Mouse (Mus musculus) limb, embryonic 14.5 days (tissue): ENCODE measurements around the gene Gnb1. TPM values are rescaled to one million over a fixed set of nuclear protein-coding genes. Genes with fewer than 3 reads are reported as not detected.

ENCODE experiments used
- ATAC-seq: fragments of 200-750 bp; cut with Nextera tagmentation; 2 replicates; pipeline ENCODE4 v1.8.0; 2017; ENCODE audit warnings: low read depth, moderate number of reproducible peaks, moderate TSS enrichment; ENCODE audit not compliant: low FRiP score
- DNase-seq: peaks from one replicate; pipeline ENCODE4 v3.0.0-alpha.2; 2015; ENCODE audit warnings: low spot score
- H3K27ac ChIP-seq: fragments of 300-500 bp; sonication (generic); replicated peaks from 2 replicates; pipeline ENCODE4 v1.5.1; 2014; ENCODE audit warnings: low read depth, mild to moderate bottlenecking, low read length, moderate library complexity, mixed read lengths
- H3K27me3 ChIP-seq: fragments of 300-500 bp; sonication (generic); 2 replicates; pipeline ENCODE4 v1.6.1; 2014; ENCODE audit warnings: low read length, mixed read lengths; ENCODE audit not compliant: control insufficient read depth, insufficient read depth
- H3K36me3 ChIP-seq: fragments of 300-500 bp; sonication (generic); 2 replicates; pipeline ENCODE4 v1.6.1; 2014; ENCODE audit warnings: mild to moderate bottlenecking, low read length, moderate library complexity, mixed read lengths; ENCODE audit not compliant: control insufficient read depth, insufficient read depth
- H3K4me1 ChIP-seq: fragments of 300-500 bp; sonication (generic); 2 replicates; pipeline ENCODE4 v1.6.1; 2014; ENCODE audit warnings: antibody characterized with exemption, low read length, mixed read lengths; ENCODE audit not compliant: control insufficient read depth, insufficient read depth
- H3K4me2 ChIP-seq: fragments of 300-500 bp; sonication (generic); replicated peaks from 2 replicates; pipeline ENCODE4 v1.6.1; 2014; ENCODE audit warnings: low read depth, mild to moderate bottlenecking, low read length, moderate library complexity; ENCODE audit not compliant: severe bottlenecking
- H3K4me3 ChIP-seq: fragments of 300-500 bp; sonication (generic); replicated peaks from 2 replicates; pipeline ENCODE4 v1.5.1; 2014; ENCODE audit warnings: low read length
- H3K9ac ChIP-seq: fragments of 300-500 bp; sonication (generic); 2 replicates; pipeline ENCODE4 v1.6.1; 2014; ENCODE audit warnings: mild to moderate bottlenecking, low read depth, low read length, moderate library complexity; ENCODE audit not compliant: severe bottlenecking
- H3K9me3 ChIP-seq: fragments of 300-500 bp; sonication (generic); 2 replicates; pipeline ENCODE4 v1.6.1; 2016; ENCODE audit warnings: low read length; ENCODE audit not compliant: control insufficient read depth
- POLR2A ChIP-seq: fragments of 200-500 bp; IDR thresholded peaks from 2 replicates; pipeline ENCODE4 v1.8.0; 2012; ENCODE audit warnings: inconsistent platforms, mild to moderate bottlenecking, moderate library complexity, borderline replicate concordance; ENCODE audit not compliant: insufficient read depth, insufficient read length; ENCODE audit errors: extremely low read depth
- WGBS: fragments of 180-500 bp; shearing (Covaris S2); extraction: QIAGEN DNeasy Blood & Tissue Kit; methylation state at CpG from one replicate; pipeline ENCODE4 v1.1.7; 2014; 5-methylcytosine and 5-hydroxymethylcytosine counted together
- polyA plus RNA-seq, 2 experiments: library from polyadenylated mRNA; depleted of rRNA in 1 of 2; stranded (reverse) in 1 of 2; unstranded in 1 of 2; fragments of >200 nt; fragmentation: Nextera tagmentation in 1 of 2; extraction: Ambion mirVana in 1 of 2; gene quantifications; 2 replicates each; pipeline versions ENCODE4 v1.2.1 to v1.2.3; 2012 to 2014

Gene Gnb1
- polyA plus RNA-seq, 2 experiments, result 440 to 511 TPM

DNA sequence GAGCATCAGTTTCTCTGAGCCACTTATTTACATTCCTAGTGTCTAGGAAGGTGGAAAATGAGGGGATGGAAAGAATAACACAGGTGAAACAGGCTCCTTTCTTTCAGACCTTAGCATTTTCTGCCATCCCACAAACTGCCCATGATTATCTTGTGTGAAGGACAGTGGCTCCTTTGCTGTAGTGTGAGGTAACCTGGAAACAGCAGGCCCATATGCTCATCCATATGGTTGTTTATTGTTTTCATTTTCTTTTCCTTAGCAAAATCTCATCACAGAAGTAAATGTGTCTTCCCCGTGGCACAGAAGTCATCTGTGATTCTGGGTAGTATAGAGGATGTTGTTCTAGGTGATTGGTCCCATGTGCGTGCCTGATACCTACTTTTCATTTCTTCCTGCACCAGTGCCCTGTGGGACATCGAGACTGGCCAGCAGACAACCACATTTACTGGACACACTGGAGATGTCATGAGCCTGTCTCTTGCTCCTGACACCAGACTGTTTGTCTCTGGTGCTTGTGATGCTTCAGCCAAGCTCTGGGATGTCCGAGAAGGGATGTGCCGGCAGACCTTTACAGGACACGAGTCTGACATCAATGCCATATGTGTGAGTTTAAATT lies 61.9 kb downstream of the Gnb1 start:
- Histone ChIP-seq H3K4me1 (no peaks in the 10 kb centered on the region), H3K9ac (no peak overlapping the region), H3K27me3 (no peaks in the 10 kb centered on the region), H3K9me3 (no peaks in the 10 kb centered on the region), H3K4me3 (no peak overlapping the region), H3K27ac (no peak overlapping the region), H3K4me2 (no peak overlapping the region), H3K36me3 (peaks cover 99% of the 10 kb centered on the region)
- ATAC-seq (no peak), DNase-seq (no peak)
- TF ChIP-seq POLR2A, result no peak
- 91% methylated on average over 6 of the region's 6 CpGs for WGBS

DNA sequence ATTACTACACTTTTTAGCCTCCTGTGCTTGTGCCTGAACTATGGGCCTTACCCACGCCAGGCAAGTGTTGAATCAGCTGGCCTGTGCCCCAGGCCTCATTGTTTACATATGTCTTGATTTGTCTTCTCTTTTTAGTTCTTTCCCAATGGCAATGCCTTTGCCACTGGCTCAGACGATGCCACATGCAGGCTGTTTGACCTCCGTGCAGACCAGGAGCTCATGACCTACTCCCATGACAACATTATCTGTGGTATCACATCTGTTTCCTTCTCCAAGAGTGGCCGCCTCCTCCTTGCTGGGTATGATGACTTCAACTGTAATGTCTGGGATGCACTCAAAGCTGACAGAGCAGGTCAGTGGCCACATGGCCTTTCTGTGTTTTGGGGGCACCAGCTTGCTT lies 63.7 kb downstream of the Gnb1 start:
- no peak for DNase-seq
- Histone ChIP-seq H3K4me2 (no peak overlapping the region), H3K4me1 (no peaks in the 10 kb centered on the region), H3K27ac (no peak overlapping the region), H3K4me3 (no peak overlapping the region), H3K9ac (no peak overlapping the region), H3K9me3 (no peaks in the 10 kb centered on the region), H3K36me3 (peaks cover 99% of the 10 kb centered on the region), H3K27me3 (no peaks in the 10 kb centered on the region)
- 89% methylated on average over 4 of the region's 4 CpGs for WGBS
- no peak for TF ChIP-seq POLR2A
- no peak for ATAC-seq

DNA sequence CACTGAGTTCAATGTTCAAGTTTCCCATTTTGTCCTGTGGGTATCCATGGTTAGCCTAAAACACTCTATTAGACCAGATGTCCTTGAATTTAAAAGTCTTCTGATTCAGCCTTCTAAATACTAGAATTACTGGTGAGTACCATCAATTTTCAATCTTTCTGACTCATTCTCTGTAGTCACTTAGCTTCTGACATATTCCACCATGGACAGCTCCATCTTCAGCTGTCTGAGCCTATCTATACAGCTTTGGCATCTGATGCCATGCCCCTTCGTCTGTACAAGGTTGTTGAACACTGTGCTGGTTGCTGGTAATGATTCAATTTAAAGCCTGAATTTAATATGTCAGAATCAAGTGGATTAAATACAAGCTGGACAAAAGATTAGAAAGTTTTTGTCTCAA lies 64.3 kb downstream of the Gnb1 start:
- no peaks in the 10 kb centered on the region for H3K27me3 ChIP-seq
- H3K36me3 ChIP-seq, result peaks cover 99% of the 10 kb centered on the region
- DNase-seq (no peak), ATAC-seq (no peak)
- H3K9me3 ChIP-seq, result no peaks in the 10 kb centered on the region
- no peak overlapping the region for H3K4me3 ChIP-seq
- H3K9ac ChIP-seq, result no peak overlapping the region
- no peak overlapping the region for H3K4me2 ChIP-seq
- no peak for TF ChIP-seq POLR2A
- no peak overlapping the region for H3K27ac ChIP-seq
- WGBS, result 77% methylated on average over 1 of the region's 1 CpGs
- H3K4me1 ChIP-seq, result no peaks in the 10 kb centered on the region

DNA sequence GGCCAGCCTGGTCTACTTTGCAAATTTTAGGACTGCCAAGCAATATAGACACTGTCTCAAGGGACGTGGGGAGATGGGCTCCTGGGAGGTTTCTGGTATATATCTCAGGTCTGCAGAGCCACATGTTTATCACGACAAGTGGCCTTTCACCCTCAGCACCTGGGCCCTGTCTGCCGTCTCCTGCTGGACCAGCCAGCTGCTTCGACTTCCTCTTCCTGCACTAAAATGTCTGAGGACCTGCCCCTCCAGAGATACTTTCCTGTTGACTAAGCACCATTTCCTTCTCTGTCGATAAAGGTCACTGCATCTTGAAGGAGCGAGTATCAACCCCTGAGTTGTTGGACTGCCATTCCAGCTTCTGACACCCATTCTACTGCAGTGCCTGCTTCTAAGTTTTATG lies 68.3 kb downstream of the Gnb1 start:
- H3K27me3 ChIP-seq, result no peaks in the 10 kb centered on the region
- no peak overlapping the region for H3K9ac ChIP-seq
- no peak overlapping the region for H3K27ac ChIP-seq
- peaks cover 17% of the 10 kb centered on the region for H3K4me1 ChIP-seq
- no peak overlapping the region for H3K4me2 ChIP-seq
- no peak for TF ChIP-seq POLR2A
- no peaks in the 10 kb centered on the region for H3K9me3 ChIP-seq
- no peak overlapping the region for H3K4me3 ChIP-seq
- ATAC-seq (no peak), DNase-seq (no peak)
- peaks cover 66% of the 10 kb centered on the region for H3K36me3 ChIP-seq
- 72% methylated on average over 6 of the region's 6 CpGs for WGBS

DNA sequence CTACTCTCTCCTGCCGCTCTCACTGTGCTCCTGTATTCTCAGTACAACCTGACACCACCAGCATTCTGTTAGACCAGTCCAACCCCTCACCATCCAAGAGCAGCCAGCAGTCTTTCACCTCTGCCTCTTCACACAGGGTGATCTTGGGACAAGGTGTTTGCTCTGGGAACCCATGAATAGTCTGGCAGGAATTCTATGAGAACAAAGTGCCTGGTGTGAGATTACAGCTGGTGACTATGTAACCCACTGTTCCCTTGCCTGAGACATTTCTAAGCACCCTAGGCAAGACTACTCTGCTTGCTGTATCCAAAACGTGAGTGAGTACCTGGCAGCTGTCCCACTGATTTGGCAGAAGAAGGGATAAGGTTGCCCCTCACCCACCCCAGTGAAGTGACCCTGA lies 69.8 kb downstream of the Gnb1 start:
- no peaks in the 10 kb centered on the region for H3K9me3 ChIP-seq
- H3K9ac ChIP-seq, result no peak overlapping the region
- H3K4me3 ChIP-seq, result no peak overlapping the region
- H3K27ac ChIP-seq, result no peak overlapping the region
- peaks cover 52% of the 10 kb centered on the region for H3K36me3 ChIP-seq
- no peaks in the 10 kb centered on the region for H3K27me3 ChIP-seq
- TF ChIP-seq POLR2A, result no peak
- no peak for ATAC-seq
- H3K4me1 ChIP-seq, result peaks cover 24% of the 10 kb centered on the region
- H3K4me2 ChIP-seq, result no peak overlapping the region
- DNase-seq, result no peak
- WGBS, result 69% methylated on average over 2 of the region's 2 CpGs
